Mouse (Mus musculus) cerebellum, postnatal 36 days (tissue): ENCODE measurements at regions not wholly inside any gene's neighbourhood (a gene's known extent, or its start where the extent isn't known, plus 50 kb on each side); places are given as distances from the start of the nearest gene placed in this dataset.
A peak's percentile ranks its signal among the peaks of the same experiment; 100 is the strongest.

Experiments used
- DNase-seq, 2 experiments: peaks; one replicate each; pipeline ENCODE4 v3.0.0; 2021 to 2022; ENCODE audit warnings: mixed read lengths in 2 of 2

- no peak for DNase-seq
These were observed 61.2 kb upstream of the Bmp2k start for GRCm38 (mm10) chr5:96936239-96936638.

GRCm38 (mm10) chr5:96938718-96939117, 58.8 kb upstream of the Bmp2k start:
- no peak for DNase-seq

- DNase-seq, result no peak
These were observed 58.2 kb upstream of the Bmp2k start for GRCm38 (mm10) chr5:96939273-96939672.

GRCm38 (mm10) chr5:96940170-96941086, 57.1 kb upstream of the Bmp2k start:
- peak in 1 of 2 experiments; percentile 9 for DNase-seq

GRCm38 (mm10) chr5:96941087-96941468, 56.4 kb upstream of the Bmp2k start:
- no peak for DNase-seq

GRCm38 (mm10) chr5:96941518-96941917, 56.0 kb upstream of the Bmp2k start:
- no peak for DNase-seq
